Mouse (Mus musculus) MEL (cell line): Measurements from ENCODE around the gene Tdrkh. TPM values are rescaled to one million over a fixed set of nuclear protein-coding genes. Genes with fewer than 3 reads are reported as not detected.

Source experiments
- DNase-seq: peaks from one replicate; pipeline ENCODE4 v3.0.0; 2011; ENCODE audit warnings: low read depth, low spot score
- H3K27ac ChIP-seq: 2 replicates; pipeline ENCODE4 v1.5.1; 2012; ENCODE audit warnings: low read depth, mild to moderate bottlenecking, control low read depth, low read length, moderate library complexity; ENCODE audit not compliant: control insufficient read depth
- H3K27me3 ChIP-seq, 2 experiments: fragments of 150-350 bp in 1 of 2; sonication (generic) in 1 of 2; 2 replicates each; pipeline ENCODE4 v1.6.1; 2012; ENCODE audit warnings: low read length in 2 of 2, mild to moderate bottlenecking in 2 of 2, improper control_type of control experiment in 1 of 2, moderate library complexity in 1 of 2; ENCODE audit not compliant: insufficient read depth in 2 of 2, control insufficient read depth in 1 of 2
- H3K36me3 ChIP-seq, 2 experiments: 2 replicates each; pipeline ENCODE4 v1.6.1; 2012 to 2014; ENCODE audit warnings: low read length in 2 of 2, improper control_type of control experiment in 1 of 2, inconsistent platforms in 1 of 2, mild to moderate bottlenecking in 1 of 2; ENCODE audit not compliant: insufficient read depth in 2 of 2, control insufficient read depth in 1 of 2
- H3K4me1 ChIP-seq, 2 experiments: fragments of 150-350 bp in 1 of 2; sonication (generic) in 1 of 2; 2 replicates each; pipeline ENCODE4 v1.6.1; 2012; ENCODE audit warnings: low read length in 2 of 2, improper control_type of control experiment in 1 of 2, mild to moderate bottlenecking in 1 of 2; ENCODE audit not compliant: insufficient read depth in 2 of 2, control insufficient read depth in 1 of 2
- H3K4me3 ChIP-seq, 2 experiments: fragments of 150-350 bp in 1 of 2; sonication (generic) in 1 of 2; 2 replicates each; pipeline ENCODE4 v1.5.1; 2012; ENCODE audit warnings: low read depth in 2 of 2, low read length in 2 of 2, mild to moderate bottlenecking in 2 of 2, moderate library complexity in 2 of 2, control low read depth in 1 of 2, improper control_type of control experiment in 1 of 2; ENCODE audit not compliant: control insufficient read depth in 1 of 2, insufficient read depth in 1 of 2
- H3K79me2 ChIP-seq: 2 replicates; pipeline ENCODE4 v1.6.1; 2012; ENCODE audit warnings: mild to moderate bottlenecking, low read length, moderate library complexity; ENCODE audit not compliant: control insufficient read depth, poor library complexity, insufficient read depth
- H3K9ac ChIP-seq: 2 replicates; pipeline ENCODE4 v1.6.1; 2012; ENCODE audit warnings: low read depth, mild to moderate bottlenecking, control low read depth, low read length, moderate library complexity; ENCODE audit not compliant: control insufficient read depth, poor library complexity, severe bottlenecking
- H3K9me3 ChIP-seq: fragments of 150-350 bp; sonication (generic); replicated peaks from 2 replicates; pipeline ENCODE4 v1.6.1; 2012; ENCODE audit warnings: mild to moderate bottlenecking, low read length, improper control_type of control experiment, moderate library complexity; ENCODE audit not compliant: insufficient read depth
- BHLHE40 ChIP-seq: IDR thresholded peaks from 2 replicates; pipeline ENCODE4 v1.6.1; 2012; ENCODE audit warnings: low read depth, mild to moderate bottlenecking, inconsistent platforms, low read length, improper control_type of control experiment, borderline replicate concordance
- CHD1 ChIP-seq: IDR thresholded peaks from 2 replicates; pipeline ENCODE4 v1.6.1; 2012; ENCODE audit warnings: low read depth, mild to moderate bottlenecking, inconsistent platforms, low read length, improper control_type of control experiment
- CTCF ChIP-seq, 3 experiments: IDR thresholded peaks in 2 of 3; conservative IDR thresholded peaks in 1 of 3; 2 replicates each; pipeline ENCODE4 v1.5.1; 2011 to 2012; ENCODE audit warnings: low read length in 3 of 3, low read depth in 2 of 3, mild to moderate bottlenecking in 2 of 3, improper control_type of control experiment in 1 of 3, inconsistent platforms in 1 of 3, mixed read lengths in 1 of 3, moderate library complexity in 1 of 3; ENCODE audit not compliant: control insufficient read depth in 1 of 3, insufficient read depth in 1 of 3, poor library complexity in 1 of 3, severe bottlenecking in 1 of 3
- E2F4 ChIP-seq: IDR thresholded peaks from 2 replicates; pipeline ENCODE4 v1.6.1; 2011; ENCODE audit warnings: low read depth, low read length, improper control_type of control experiment, borderline replicate concordance
- EP300 ChIP-seq, 2 experiments: IDR thresholded peaks; 2 replicates each; pipeline ENCODE4 v1.6.1; 2011; ENCODE audit warnings: improper control_type of control experiment in 2 of 2, low read length in 2 of 2, low read depth in 1 of 2, mild to moderate bottlenecking in 1 of 2
- ETS1 ChIP-seq: IDR thresholded peaks from 2 replicates; pipeline ENCODE4 v1.6.1; 2012; ENCODE audit warnings: low read depth, mild to moderate bottlenecking, inconsistent platforms, low read length, improper control_type of control experiment, moderate library complexity
- KAT2A ChIP-seq: conservative IDR thresholded peaks from 2 replicates; pipeline ENCODE4 v1.6.1; 2012; ENCODE audit warnings: low read depth, low read length, improper control_type of control experiment, inconsistent platforms
- MAX ChIP-seq: IDR thresholded peaks from 2 replicates; pipeline ENCODE4 v1.6.1; 2011; ENCODE audit warnings: low read length, improper control_type of control experiment
- MYB ChIP-seq: IDR thresholded peaks from 2 replicates; pipeline ENCODE4 v1.6.1; 2011; ENCODE audit warnings: mild to moderate bottlenecking, low read depth, low read length, improper control_type of control experiment
- NRF1 ChIP-seq: IDR thresholded peaks from 2 replicates; pipeline ENCODE4 v1.6.1; 2014; ENCODE audit warnings: low read depth, mild to moderate bottlenecking, inconsistent platforms, low read length, improper control_type of control experiment, moderate library complexity; ENCODE audit not compliant: poor library complexity, insufficient read depth, severe bottlenecking
- POLR2A ChIP-seq, 2 experiments: IDR thresholded peaks; 2 replicates each; pipeline ENCODE4 v1.6.1; 2011 to 2012; ENCODE audit warnings: low read length in 2 of 2, mild to moderate bottlenecking in 2 of 2, control low read depth in 1 of 2, improper control_type of control experiment in 1 of 2, low read depth in 1 of 2, moderate library complexity in 1 of 2; ENCODE audit not compliant: control insufficient read depth in 1 of 2, insufficient read depth in 1 of 2, poor library complexity in 1 of 2
- POLR2AphosphoS2 ChIP-seq: IDR thresholded peaks from 2 replicates; pipeline ENCODE4 v1.6.1; 2011; ENCODE audit warnings: low read length, improper control_type of control experiment
- RCOR1 ChIP-seq: IDR thresholded peaks from 2 replicates; pipeline ENCODE4 v1.6.1; 2012; ENCODE audit warnings: low read depth, mild to moderate bottlenecking, inconsistent platforms, low read length, improper control_type of control experiment
- SIN3A ChIP-seq: IDR thresholded peaks from 2 replicates; pipeline ENCODE4 v1.6.1; 2012; ENCODE audit warnings: low read length, improper control_type of control experiment, inconsistent platforms
- TAL1 ChIP-seq: IDR thresholded peaks from 2 replicates; pipeline ENCODE4 v1.6.1; 2012; ENCODE audit warnings: mild to moderate bottlenecking, inconsistent platforms, low read length, moderate library complexity, mixed read lengths
- TBP ChIP-seq: IDR thresholded peaks from 2 replicates; pipeline ENCODE4 v1.8.0; 2011; ENCODE audit warnings: low read depth, low read length, improper control_type of control experiment
- TCF12 ChIP-seq: IDR thresholded peaks from 2 replicates; pipeline ENCODE4 v1.6.1; 2014; ENCODE audit warnings: low read depth, mild to moderate bottlenecking, inconsistent platforms, low read length, improper control_type of control experiment, moderate library complexity
- UBTF ChIP-seq: IDR thresholded peaks from 2 replicates; pipeline ENCODE4 v1.6.1; 2012; ENCODE audit warnings: low read depth, mild to moderate bottlenecking, inconsistent platforms, low read length, improper control_type of control experiment, moderate library complexity, borderline replicate concordance; ENCODE audit not compliant: insufficient read depth
- ZC3H11A ChIP-seq: IDR thresholded peaks from 2 replicates; pipeline ENCODE4 v1.6.1; 2012; ENCODE audit warnings: low read depth, mild to moderate bottlenecking, inconsistent platforms, low read length, improper control_type of control experiment
- ZKSCAN1 ChIP-seq: IDR thresholded peaks from 2 replicates; pipeline ENCODE4 v1.6.1; 2012; ENCODE audit warnings: low read depth, mild to moderate bottlenecking, inconsistent platforms, low read length, improper control_type of control experiment, moderate library complexity
- ZMIZ1 ChIP-seq: IDR thresholded peaks from 2 replicates; pipeline ENCODE4 v1.6.1; 2012; ENCODE audit warnings: low read depth, mild to moderate bottlenecking, inconsistent platforms, low read length, improper control_type of control experiment, moderate library complexity
- polyA plus RNA-seq, 2 experiments: library from polyadenylated mRNA; stranded (reverse) in 1 of 2; unstranded in 1 of 2; fragments of >175 nt in 1 of 2; fragments of >200 nt in 1 of 2; gene quantifications; 2 replicates each; pipeline versions ENCODE4 v1.2.1 to v1.2.4; 2012; ENCODE audit warnings: low replicate concordance in 2 of 2, low read depth in 1 of 2; ENCODE audit not compliant: insufficient read length in 2 of 2, insufficient read depth in 1 of 2, missing spikeins in 1 of 2
- total RNA-seq: library from RNA; depleted of rRNA; stranded (reverse); fragments of 300-350 nt; gene quantifications from 2 replicates; pipeline ENCODE4 v1.2.3, GENCODE M21; 2012

Gene Tdrkh
- total and polyA plus RNA-seq, 3 experiments, result not detected

GRCm38 (mm10) chr3:94375861-94376260, 37.2 kb upstream of the Tdrkh start:
- Histone ChIP-seq H3K4me1 (no peaks in the 10 kb centered on the region), H3K9me3 (no peaks in the 10 kb centered on the region), H3K79me2 (no peaks in the 10 kb centered on the region), H3K36me3 (no peaks in the 10 kb centered on the region), H3K4me3 (no peak overlapping the region), H3K9ac (no peak overlapping the region), H3K27ac (no peak overlapping the region), H3K27me3 (peaks cover 0 to 3% of the 10 kb centered on the region in 2 experiments; a peak in 1 of 4 replicates)
- DNase-seq, result no peak
- TF ChIP-seq MAX (no peak), EP300 (IDR thresholded peaks at IDR 0.05; ENCODE audit: low read depth in 1 of 2, low read length in 2 of 2) (no peak), CTCF (IDR thresholded peaks at IDR 0.05 in 2 of 3, conservative IDR thresholded peaks at IDR 0.05 in 1 of 3; ENCODE audit: control insufficient read depth in 1 of 3, insufficient read depth in 1 of 3, low read depth in 2 of 3, low read length in 3 of 3, poor library complexity in 1 of 3, severe bottlenecking in 1 of 3) (no peak), CHD1 (no peak), ZKSCAN1 (no peak), UBTF (no peak), POLR2AphosphoS2 (no peak), KAT2A (no peak), E2F4 (no peak)
- TF ChIP-seq, all 39 proteins: peak for 0

GRCm38 (mm10) chr3:94377028-94377923, 35.8 kb upstream of the Tdrkh start:
- H3K4me3 ChIP-seq, result no peak overlapping the region
- H3K27me3 ChIP-seq, result peaks cover 0 to 3% of the 10 kb centered on the region in 2 experiments; a peak in 1 of 4 replicates
- H3K9me3 ChIP-seq, result no peaks in the 10 kb centered on the region
- no peak for DNase-seq
- no peaks in the 10 kb centered on the region for H3K36me3 ChIP-seq
- no peaks in the 10 kb centered on the region for H3K79me2 ChIP-seq
- no peak overlapping the region for H3K27ac ChIP-seq
- no peaks in the 10 kb centered on the region for H3K4me1 ChIP-seq
- no peak overlapping the region for H3K9ac ChIP-seq
- TF ChIP-seq SIN3A (no peak), TAL1 (no peak), MYB (no peak), ZMIZ1 (no peak), CHD1 (no peak), TCF12 (no peak), UBTF (no peak), BHLHE40 (no peak), KAT2A (no peak), NRF1 (no peak), EP300 (IDR thresholded peaks at IDR 0.05; ENCODE audit: low read depth in 1 of 2, low read length in 2 of 2) (no peak), ZC3H11A (no peak), POLR2AphosphoS2 (no peak), ETS1 (no peak), POLR2A (IDR thresholded peaks at IDR 0.05; ENCODE audit: control insufficient read depth in 1 of 2, insufficient read depth in 1 of 2, low read depth in 1 of 2, low read length in 2 of 2, poor library complexity in 1 of 2) (no peak), TBP (no peak), RCOR1 (no peak), E2F4 (no peak)
